Mouse (Mus musculus): Measurements from ENCODE around the gene Atg14. TPM values are rescaled to one million over a fixed set of nuclear protein-coding genes. Genes with fewer than 3 reads are reported as not detected.

Gene Atg14
- polyA plus RNA-seq, 1 experiment from 2014 or later, result 13.3 TPM

DNA sequence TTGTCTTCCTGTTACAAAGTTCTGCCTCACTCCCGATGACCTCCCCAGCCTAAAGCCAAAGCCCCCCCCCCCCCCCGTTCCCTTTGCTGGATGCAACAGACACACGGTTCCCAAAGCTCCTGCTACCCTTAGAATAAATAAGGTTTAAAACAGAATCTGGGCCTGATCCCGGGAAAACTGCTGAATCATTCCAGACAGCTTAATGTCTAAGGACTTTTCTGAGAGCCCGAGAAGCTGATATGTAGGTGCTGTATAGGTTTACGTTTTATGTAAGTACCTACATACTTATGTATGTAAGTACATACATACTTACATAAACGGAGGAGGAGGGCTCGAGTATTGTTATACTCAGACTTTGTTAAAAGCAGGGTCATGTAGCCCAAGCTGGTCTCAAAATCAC, 45.1 kb downstream of the Atg14 start:
- WGBS, result 63% methylated on average over 8 of the region's 8 CpGs
- ATAC-seq (ENCODE audit: insufficient read depth) (no peak), DNase-seq (no peak)
- 0 out of 2 replicates have a peak, but pooled peaks cover 2% of the 10 kb centered on the region for H3K36me3 ChIP-seq (ENCODE audit: insufficient read depth)
- no peak overlapping the region for H3K4me3 ChIP-seq (ENCODE audit: low read depth, low read length)
- no peak overlapping the region for H3K4me2 ChIP-seq
- no peak overlapping the region for H3K27ac ChIP-seq (ENCODE audit: low read depth)
- no peaks in the 10 kb centered on the region for H3K27me3 ChIP-seq (ENCODE audit: insufficient read depth, low read length)
- no peaks in the 10 kb centered on the region for H3K9me3 ChIP-seq (ENCODE audit: low read depth, low read length)
- no peak overlapping the region for H3K9ac ChIP-seq
- no peaks in the 10 kb centered on the region for H3K4me1 ChIP-seq (ENCODE audit: insufficient read depth)
- TF ChIP-seq CTCF (IDR thresholded peaks at IDR 0.05; ENCODE audit: low read depth), result no peak

DNA sequence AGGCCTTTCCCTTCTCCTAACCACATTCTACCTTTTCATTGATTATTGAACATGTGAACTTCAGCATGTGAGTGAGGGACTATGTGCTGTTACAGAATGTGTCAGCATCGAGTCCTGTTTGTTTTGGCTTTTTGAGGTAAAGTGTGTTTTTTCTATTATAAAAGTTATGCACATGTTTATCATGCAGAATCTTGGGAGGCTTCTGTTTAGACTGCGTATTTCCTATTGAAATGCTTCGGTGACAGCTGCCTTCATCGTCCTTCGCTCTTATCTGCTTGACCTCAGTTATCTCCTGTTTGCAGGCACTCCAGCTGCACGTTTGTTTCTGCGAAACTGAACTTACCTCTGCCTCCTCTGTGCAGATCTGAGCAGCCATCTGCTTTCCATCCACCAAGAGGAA, 48.1 kb downstream of the Atg14 start:
- 32% methylated on average over 7 of the region's 7 CpGs for WGBS
- DNase-seq, result no peak

DNA sequence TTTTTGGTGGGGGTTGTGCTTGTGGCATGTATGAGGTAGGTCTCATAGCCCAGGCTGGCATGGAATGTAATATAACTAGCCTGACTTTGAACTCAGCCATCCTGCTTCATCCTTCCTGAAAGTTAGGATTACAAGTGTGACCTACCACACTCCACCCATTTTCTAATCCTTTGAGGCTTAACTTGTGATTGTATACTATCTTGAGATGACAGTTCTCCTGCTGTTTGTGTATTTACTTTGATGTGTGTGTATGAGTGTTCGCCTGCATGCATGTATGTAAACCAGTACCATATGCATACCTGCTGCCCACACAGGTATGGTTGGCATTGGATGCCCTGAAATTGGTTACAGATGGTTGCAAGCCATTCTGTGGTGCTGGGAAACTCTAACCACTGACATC, 48.8 kb downstream of the Atg14 start:
- Histone ChIP-seq H3K9ac (no peak overlapping the region), H3K4me2 (no peak overlapping the region), H3K27ac (ENCODE audit: low read depth) (no peak overlapping the region), H3K27me3 (ENCODE audit: insufficient read depth, low read length) (no peaks in the 10 kb centered on the region), H3K9me3 (ENCODE audit: low read depth, low read length) (no peaks in the 10 kb centered on the region), H3K36me3 (ENCODE audit: insufficient read depth) (no peaks in the 10 kb centered on the region), H3K4me1 (ENCODE audit: insufficient read depth) (no peaks in the 10 kb centered on the region), H3K4me3 (ENCODE audit: low read depth, low read length) (no peak overlapping the region)
- ATAC-seq (ENCODE audit: insufficient read depth), result no peak
- 80% methylated on average over 1 of the region's 1 CpGs for WGBS
- DNase-seq, result no peak
- TF ChIP-seq CTCF (IDR thresholded peaks at IDR 0.05; ENCODE audit: low read depth), result no peak

More for the DNA sequence above, 48.1 kb downstream of the Atg14 start:
- no peak for ATAC-seq (ENCODE audit: insufficient read depth)
- Histone ChIP-seq H3K4me3 (ENCODE audit: low read depth, low read length) (no peak overlapping the region), H3K27ac (ENCODE audit: low read depth) (peak overlapping the region; percentile 42; the same call in 1 of the 2 replicates), H3K27me3 (ENCODE audit: insufficient read depth, low read length) (no peaks in the 10 kb centered on the region), H3K4me1 (ENCODE audit: insufficient read depth) (no peaks in the 10 kb centered on the region), H3K36me3 (ENCODE audit: insufficient read depth) (no peaks in the 10 kb centered on the region), H3K4me2 (no peak overlapping the region), H3K9ac (no peak overlapping the region), H3K9me3 (ENCODE audit: low read depth, low read length) (no peaks in the 10 kb centered on the region)
- TF ChIP-seq CTCF (IDR thresholded peaks at IDR 0.05; ENCODE audit: low read depth), result no peak

DNA sequence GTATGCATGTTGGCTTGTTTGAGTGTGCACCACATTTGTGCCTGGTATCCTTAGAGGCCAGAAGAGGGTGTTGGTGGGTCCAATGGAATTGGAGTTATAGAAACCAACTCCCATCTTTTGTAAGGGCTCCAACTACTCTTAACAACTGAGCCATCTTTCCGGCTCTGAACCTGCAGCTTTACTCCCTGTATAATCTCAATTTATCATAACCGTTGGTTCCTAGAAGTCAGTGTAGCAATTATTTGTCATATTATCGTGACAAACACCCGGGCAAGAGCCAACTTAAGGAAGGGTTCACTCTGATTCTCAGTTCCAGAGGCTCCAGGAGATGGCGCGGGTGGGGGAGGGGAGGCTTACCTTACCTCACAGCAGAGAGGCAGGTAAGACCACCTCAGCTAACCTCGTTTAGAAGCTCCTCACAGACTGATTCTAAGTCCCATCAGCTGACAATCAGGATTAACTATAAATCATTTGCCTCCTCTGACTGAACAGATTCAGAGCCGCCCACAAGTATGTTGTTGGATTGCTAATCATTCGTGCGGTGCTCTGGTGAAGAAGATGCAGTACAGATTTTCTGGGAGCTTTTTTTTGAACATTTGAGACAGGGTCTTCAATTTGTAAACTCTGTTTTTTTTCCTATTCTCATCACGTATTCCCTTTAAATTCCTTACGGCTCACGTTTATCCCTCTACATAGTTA, 49.5 kb downstream of the Atg14 start:
- no peak for ATAC-seq (ENCODE audit: insufficient read depth)
- no peak overlapping the region for H3K9ac ChIP-seq
- 80% methylated on average over 13 of the region's 13 CpGs for WGBS

DNA sequence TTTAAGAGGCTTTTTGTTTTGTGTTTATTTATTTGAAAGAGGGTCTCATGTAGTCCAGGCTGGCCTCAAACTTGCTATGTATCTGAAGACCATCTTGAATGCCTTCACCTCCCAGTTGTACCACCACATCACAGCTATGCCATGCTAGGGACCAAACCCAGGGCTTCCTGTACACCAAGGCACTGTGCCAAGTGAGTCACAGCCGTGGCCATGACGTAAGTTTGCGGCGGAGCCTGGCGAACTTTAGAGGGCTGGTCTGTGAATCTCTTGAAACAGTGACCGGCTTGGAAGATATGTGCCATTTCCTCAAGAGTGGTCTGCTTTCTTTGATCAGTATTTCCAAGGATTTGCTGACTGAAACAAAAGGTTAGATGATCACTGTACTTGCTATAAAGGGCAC, 51.8 kb downstream of the Atg14 start:
- WGBS, result 80% methylated on average over 6 of the region's 6 CpGs
- no peaks in the 10 kb centered on the region for H3K9me3 ChIP-seq (ENCODE audit: low read depth, low read length)
- H3K4me2 ChIP-seq, result no peak overlapping the region

More for the DNA sequence above, 49.5 kb downstream of the Atg14 start:
- Histone ChIP-seq H3K27me3 (ENCODE audit: insufficient read depth, low read length) (no peaks in the 10 kb centered on the region), H3K27ac (ENCODE audit: low read depth) (no peak overlapping the region), H3K4me3 (ENCODE audit: low read depth, low read length) (no peak overlapping the region), H3K4me2 (no peak overlapping the region), H3K36me3 (ENCODE audit: insufficient read depth) (no peaks in the 10 kb centered on the region), H3K4me1 (ENCODE audit: insufficient read depth) (no peaks in the 10 kb centered on the region), H3K9me3 (ENCODE audit: low read depth, low read length) (no peaks in the 10 kb centered on the region)
- no peak for DNase-seq
- TF ChIP-seq CTCF (IDR thresholded peaks at IDR 0.05; ENCODE audit: low read depth), result no peak

DNA sequence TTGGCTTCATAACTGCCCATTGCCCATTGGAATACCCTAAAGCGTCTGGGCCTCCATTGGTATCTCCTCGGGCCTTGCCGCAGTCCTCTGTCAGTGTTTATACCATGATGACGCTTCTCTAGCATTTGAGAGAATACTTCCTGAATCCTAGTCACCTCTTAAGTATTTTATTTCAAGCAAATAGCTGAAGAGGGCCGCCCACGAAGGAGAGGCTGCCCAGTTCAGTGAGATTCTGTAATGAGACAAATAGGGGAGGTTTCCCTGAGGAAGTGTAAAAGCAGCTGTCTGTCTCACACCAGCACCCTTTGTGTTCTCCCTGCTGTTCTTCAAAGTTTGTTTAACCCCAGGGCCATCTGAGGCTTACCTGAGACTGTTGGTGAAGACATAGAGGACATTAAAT, 53.7 kb downstream of the Atg14 start:
- TF ChIP-seq CTCF (IDR thresholded peaks at IDR 0.05; ENCODE audit: low read depth), result no peak
- H3K9me3 ChIP-seq (ENCODE audit: low read depth, low read length), result no peaks in the 10 kb centered on the region
- H3K4me3 ChIP-seq (ENCODE audit: low read depth, low read length), result no peak overlapping the region
- no peak overlapping the region for H3K9ac ChIP-seq
- no peak for DNase-seq
- WGBS, result 68% methylated on average over 6 of the region's 6 CpGs
- H3K27ac ChIP-seq (ENCODE audit: low read depth), result no peak overlapping the region
- no peak overlapping the region for H3K4me2 ChIP-seq
- no peaks in the 10 kb centered on the region for H3K4me1 ChIP-seq (ENCODE audit: insufficient read depth)
- no peak for ATAC-seq (ENCODE audit: insufficient read depth)
- no peaks in the 10 kb centered on the region for H3K27me3 ChIP-seq (ENCODE audit: insufficient read depth, low read length)
- no peaks in the 10 kb centered on the region for H3K36me3 ChIP-seq (ENCODE audit: insufficient read depth)

More for the DNA sequence above, 51.8 kb downstream of the Atg14 start:
- no peak overlapping the region for H3K27ac ChIP-seq (ENCODE audit: low read depth)
- no peak overlapping the region for H3K9ac ChIP-seq
- TF ChIP-seq CTCF (IDR thresholded peaks at IDR 0.05; ENCODE audit: low read depth), result no peak
- no peaks in the 10 kb centered on the region for H3K36me3 ChIP-seq (ENCODE audit: insufficient read depth)
- no peaks in the 10 kb centered on the region for H3K4me1 ChIP-seq (ENCODE audit: insufficient read depth)
- H3K27me3 ChIP-seq (ENCODE audit: insufficient read depth, low read length), result no peaks in the 10 kb centered on the region
- H3K4me3 ChIP-seq (ENCODE audit: low read depth, low read length), result no peak overlapping the region
- DNase-seq (no peak), ATAC-seq (ENCODE audit: insufficient read depth) (no peak)

DNA sequence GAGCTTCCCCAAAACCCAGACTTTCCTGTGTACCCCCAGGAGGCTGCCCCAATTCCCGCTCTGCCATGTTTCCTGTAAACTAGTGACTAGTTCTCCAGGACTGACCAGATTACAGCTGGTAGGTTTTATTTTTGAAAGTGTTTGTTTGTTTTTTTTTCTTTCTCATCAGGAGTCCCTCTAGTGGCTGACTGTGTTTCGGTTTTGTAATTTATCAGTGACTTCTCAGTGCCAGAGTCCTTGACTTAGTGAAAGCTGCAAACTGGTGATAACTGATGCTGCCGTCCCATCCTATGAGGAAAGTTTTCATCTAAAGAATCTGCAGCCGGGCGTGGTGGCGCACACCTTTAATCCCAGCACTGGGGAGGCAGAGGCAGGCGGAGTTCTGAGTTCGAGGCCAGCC, 54.8 kb downstream of the Atg14 start:
- no peak overlapping the region for H3K4me3 ChIP-seq (ENCODE audit: low read depth, low read length)
- H3K4me1 ChIP-seq (ENCODE audit: insufficient read depth), result no peaks in the 10 kb centered on the region
- no peak overlapping the region for H3K4me2 ChIP-seq
- DNase-seq (peak; percentile 25), ATAC-seq (ENCODE audit: insufficient read depth) (no peak)
- no peaks in the 10 kb centered on the region for H3K9me3 ChIP-seq (ENCODE audit: low read depth, low read length)
- no peaks in the 10 kb centered on the region for H3K36me3 ChIP-seq (ENCODE audit: insufficient read depth)
- H3K27me3 ChIP-seq (ENCODE audit: insufficient read depth, low read length), result no peaks in the 10 kb centered on the region
- 0 out of 2 replicates have a peak overlapping the region, but pooled peaks have one; percentile 12 for H3K27ac ChIP-seq (ENCODE audit: low read depth)
- 87% methylated on average over 8 of the region's 8 CpGs for WGBS
- H3K9ac ChIP-seq, result no peak overlapping the region
- peak; percentile 35 for TF ChIP-seq CTCF (IDR thresholded peaks at IDR 0.05; ENCODE audit: low read depth)
